Mouse (Mus musculus) 3T3-L1 (cell line): ENCODE results near the gene Eif2ak4.

Source experiments
- DNase-seq: peaks from one replicate; pipeline ENCODE4 v3.0.0-alpha.2; 2015; ENCODE audit warnings: low read depth, low spot score

Eif2ak4 gene

DNA sequence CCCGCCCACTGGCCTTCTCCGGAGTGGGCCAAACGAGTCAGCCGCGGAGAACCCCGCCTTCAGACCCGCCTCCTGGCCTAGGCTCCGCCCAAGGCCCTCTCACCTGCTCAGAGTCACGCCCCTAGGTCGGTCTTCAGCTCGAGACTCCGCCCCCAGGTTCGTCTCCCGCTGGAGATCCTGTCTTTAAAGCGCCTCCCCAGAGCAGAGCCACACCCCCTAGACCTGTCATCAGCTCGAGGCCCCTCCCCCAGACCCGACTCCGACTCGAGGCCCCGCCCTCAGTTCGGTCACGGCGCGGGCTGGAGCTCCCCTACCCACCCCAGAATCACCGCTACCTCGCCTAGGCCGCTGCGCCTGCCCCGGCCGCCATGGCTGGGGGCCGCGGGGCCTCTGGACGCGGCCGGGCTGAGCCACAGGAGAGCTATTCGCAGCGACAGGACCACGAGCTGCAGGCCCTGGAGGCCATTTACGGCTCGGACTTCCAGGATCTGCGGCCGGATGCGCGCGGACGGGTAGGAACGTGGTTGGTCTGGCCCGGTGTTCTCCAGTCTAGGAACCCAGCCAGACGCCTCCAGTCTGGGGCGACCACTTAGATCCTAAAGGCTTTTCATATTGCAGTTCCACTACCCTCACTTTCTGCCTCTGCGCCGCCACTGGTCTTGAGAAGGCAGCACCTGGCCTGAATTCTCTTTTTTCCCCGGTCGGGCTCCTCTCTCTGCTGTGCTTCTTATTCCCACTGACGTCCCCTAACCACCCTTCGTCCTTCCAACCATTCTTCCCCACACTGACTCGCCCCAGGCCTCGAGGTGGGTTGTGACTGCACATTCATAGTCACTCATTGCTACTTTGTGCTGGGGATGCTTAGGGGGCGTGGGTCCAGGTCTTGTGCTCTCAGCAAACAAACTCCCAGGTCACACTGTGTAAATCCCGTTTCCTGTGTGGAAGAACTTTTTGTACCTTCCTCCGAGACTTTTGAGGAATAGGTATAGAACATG lies at the start of gene Eif2ak4:
Gene Eif2ak4, plus strand, starts transcription at position 278 of the 995 bp plus-strand sequence.
- DNase-seq: peak; percentile 100

DNA sequence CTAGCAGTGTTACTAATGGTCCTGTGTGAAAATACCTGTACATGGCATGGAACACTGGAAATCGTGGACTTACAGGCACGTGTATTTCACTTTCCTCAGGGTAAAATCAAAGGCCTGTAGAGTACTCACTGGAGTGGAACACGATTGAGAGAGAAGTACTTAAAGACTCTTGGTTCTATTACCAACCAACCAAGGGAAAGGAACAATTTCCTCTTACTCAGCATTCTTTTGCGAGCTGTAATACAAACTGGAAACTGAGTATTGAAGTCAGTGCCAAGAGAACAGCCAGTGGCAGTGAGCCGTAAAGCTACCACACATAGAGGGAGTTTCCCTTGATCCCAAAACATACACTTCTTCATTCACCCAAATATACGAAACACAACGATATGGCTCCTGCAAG lies 47.1 kb upstream of the Eif2ak4 start:
- peak; percentile 30 for DNase-seq

DNA sequence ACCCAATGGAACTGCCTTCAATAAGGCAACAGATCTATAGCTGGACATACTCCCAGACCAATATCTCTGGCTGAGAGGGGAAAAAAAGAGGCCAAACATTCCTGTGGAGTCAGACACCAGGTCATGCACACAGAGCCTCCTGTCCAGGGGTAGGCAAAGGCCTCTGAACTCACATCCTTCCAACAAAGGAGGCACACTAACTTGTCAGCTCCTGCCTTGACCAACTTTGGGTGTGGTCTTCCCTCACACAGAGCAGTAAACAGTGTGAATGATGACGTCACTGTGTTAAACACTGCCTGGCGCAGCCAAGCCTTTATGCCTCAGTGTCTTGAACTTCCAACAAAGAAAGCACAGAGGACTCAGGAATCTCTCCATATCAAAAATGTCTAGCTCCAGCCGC lies 44.5 kb upstream of the Eif2ak4 start:
- no peak for DNase-seq

DNA sequence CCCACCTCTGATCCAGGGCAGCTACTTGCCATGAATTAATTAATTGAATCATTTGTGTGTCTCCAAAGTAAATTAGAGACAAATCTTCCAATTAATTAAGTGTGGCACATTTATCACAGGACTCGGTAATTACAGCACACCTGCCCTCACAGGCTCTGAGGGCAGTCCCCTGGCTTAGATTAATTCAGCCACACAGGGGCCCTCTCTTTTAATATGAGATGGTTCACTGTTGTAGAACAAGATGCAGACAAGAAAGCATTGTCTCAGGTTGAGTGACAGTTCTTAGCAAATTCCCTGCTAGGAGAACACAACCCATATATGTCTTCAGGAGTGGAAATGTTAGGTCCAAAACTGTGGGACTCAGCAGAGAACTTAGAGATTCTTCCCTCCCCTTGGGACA lies 42.9 kb upstream of the Eif2ak4 start:
- DNase-seq: no peak

DNA sequence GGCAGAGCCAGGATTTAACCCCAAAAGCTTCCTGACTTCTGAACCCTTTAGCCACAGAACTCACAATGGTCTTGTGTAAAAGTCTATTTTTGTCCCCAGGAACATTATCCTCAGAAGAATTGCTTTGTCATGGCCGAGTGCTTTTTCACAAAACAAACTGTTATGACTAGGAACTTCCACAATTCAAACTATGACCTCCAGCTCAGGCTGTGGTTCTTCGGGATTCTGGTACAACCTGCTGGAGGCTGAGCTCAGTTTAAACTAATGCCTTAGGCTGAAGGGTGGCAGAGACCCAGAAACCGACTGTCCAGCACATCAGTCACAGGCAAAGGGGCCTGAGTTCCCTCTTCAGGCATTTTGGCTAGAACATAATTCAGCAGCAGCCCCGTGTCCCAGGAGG lies 34.9 kb upstream of the Eif2ak4 start:
- DNase-seq: peak; percentile 85

DNA sequence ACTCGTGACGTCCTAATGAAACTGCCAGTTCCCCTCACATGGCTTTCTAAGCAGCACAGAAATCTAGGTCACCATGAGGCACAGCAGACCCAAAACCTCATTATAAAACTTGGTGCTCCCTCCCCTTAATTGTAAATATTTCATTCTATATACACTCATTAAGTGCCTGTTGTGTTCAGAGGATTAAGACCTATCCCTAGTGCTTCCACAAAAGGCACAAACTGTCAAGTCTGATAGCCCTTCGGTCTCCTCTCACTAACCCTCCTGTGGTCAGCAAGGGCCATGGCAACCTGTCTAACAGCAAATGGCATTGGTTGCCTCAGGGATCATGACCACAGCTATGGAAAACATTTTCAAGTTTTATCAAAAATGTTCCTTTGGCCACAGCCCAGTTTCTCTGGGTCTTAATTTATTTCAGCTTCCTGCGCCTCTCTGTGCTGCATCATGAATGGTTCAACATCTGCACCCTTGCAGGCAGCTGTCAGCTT lies 34.5 kb upstream of the Eif2ak4 start:
- DNase-seq: peak; percentile 94

DNA sequence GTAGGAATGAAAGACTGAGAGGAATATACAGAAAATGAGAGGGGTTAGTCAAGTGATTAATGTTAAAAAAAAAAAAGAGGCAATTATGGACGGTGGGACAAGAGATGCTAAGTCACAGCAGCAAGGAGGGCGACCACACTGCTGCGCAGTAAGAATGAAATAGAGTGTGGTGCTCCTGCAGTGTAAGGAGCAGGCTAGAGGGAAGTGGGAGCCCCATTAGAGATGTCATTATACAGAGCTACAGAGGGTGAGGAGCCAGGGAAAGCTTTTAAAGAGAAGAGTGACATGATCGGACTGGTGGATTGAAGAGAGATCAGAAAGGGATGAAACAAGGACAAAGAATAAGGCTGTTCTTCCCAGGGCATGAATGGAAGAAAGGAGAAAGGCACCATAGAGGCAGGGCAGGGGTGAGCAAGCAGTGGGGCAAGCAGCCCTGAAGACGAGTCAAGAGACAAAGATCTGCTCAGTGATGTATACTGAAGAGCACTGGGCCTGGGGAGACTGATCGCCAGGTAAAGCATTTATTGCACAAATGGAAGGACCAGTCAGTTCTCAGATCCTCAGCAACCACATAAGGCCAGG lies 33.2 kb upstream of the Eif2ak4 start:
- DNase-seq: no peak

DNA sequence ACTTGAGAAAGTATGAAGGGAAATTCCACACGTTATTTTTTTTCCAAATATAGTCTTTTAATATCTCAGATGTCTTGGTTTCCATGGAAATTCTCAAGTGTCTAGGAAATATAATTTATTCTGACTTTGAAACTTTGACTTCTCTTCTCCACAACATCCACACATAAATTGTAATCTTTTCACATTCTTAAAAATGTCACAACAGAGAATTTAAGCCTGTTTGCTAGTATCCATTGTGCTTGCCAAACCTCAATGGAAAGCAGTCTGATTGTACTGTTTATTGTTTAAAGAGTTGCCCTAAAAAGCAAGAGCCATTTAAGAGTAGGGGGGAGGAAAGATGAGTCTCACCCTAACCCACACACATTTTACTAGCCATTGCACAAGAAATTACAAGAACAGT lies 16.6 kb upstream of the Eif2ak4 start:
- DNase-seq: peak; percentile 69

DNA sequence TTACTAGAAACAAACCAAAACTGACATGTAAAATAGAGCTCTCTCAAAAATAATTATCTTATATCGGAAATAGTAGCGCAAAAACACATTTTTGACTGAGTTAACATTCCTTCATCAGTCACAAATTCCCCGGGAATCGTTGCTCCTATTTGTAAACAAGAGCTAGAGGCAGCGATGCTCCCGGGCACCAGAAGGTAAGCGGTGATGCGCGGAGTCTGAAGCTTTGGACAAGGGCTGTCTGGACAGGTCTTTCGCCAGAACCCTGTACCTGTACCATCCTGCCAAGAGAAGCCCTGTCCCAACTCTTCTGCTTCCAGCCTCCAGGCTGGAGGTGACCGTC lies 15.9 kb upstream of the Eif2ak4 start:
- peak; percentile 40 for DNase-seq

DNA sequence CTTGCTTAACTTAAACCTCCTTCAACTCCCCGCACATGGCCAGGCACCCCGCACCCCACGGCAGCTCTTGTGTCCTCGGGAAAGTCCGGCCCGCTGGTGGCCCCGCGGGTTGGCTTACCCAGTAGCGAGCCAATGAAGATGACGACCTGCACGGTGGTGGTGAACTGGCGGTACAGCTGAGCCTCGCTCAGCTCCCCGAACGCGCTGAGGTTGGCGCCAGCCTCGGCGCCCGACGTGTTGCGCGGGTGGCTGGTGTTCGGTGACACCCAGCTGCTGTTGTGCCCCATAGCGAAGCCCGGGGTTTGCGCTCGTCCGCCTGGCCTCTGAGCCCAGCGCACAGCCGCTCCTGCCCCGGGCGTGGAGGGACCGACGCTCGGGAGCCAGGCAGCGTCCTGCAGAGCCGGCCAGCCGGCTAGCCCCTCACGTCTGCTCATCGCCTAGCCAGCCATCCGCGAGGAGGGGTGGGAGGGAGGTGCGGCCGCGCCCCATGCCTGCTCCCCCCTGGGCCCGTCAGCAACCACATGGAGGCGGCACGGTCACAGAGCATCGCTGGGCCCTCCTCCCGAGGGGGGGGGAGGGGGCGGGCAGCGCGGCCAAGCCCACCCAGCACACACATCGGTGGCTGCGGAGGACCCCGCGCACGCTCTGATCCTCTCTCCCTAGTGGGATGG lies 15.4 kb upstream of the Eif2ak4 start, which contains the start of gene Gpr176:
Gene Gpr176, minus strand, starts transcription at position 519 of the 671 bp plus-strand sequence.
- no peak for DNase-seq

DNA sequence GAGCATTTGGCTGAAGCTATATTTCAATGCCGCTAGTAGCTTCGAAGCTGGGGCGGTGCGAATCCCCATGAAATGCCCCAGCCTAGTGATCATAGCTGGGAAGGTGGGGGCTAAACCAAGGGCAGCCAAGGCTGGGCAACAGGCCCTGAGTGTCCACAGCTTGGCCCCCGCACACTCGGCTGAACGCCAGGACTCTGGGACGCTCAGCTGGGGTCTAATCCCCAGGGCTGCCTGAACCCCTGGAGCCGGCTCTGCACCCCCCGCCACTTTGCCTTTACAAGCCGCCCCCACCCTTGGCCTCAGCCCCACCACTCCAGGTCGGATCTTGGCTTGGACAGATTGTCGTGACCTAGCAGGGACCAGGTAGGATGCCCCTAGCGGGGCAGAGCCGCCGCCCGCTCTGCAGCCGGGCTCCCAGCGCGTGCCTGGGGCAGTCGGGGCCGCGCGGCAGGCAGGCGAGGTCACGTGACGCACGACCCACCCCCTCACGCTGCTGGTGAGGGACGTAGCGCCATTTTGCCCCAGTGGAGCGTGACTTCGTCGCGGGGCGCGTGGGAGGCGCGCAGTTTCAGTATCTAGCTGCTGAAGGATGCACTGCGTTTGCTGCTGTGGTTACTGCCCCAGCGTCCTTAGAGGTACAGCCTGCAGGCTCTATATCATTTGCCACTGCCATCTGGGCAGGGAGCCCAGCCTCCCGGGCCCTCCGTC lies 14.7 kb upstream of the Eif2ak4 start:
- DNase-seq: no peak

DNA sequence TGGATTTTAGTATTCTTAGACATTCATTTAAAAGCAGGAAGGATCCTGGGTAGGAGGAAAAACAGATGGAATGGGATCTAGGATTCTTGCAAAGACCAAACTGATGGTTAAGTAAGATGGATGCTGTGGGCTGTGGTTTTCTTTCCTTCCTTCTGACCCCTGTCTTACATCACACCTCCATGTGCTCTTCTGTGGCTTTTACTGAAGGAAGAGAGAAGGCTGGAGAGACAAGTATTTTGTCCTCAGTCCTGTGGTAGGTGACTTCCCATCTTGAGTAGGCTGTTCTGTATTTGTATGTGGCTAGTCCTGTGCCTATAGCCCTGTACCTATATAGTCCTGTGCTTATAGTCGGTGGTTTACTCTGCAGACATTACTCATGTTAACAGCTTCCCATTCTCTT lies 12.9 kb upstream of the Eif2ak4 start:
- DNase-seq: peak; percentile 52

DNA sequence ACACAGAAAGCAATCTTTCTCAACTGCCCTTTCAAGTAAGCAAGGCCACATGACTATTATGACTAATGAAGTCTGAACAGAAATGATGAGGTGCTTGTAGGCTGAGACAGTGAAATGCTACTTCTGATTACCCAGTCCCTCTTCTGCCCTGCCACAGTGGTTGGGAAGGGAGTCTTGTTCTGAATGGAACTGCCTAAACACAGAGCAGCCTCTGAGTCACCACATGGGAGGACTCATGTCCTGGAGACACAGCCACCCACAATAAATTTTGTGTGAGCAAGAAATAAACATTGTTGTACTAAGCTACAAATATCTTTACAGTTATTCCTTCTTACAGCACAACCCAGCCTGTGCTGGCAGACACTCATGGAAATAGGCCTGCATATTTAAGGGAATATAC lies 12.5 kb upstream of the Eif2ak4 start:
- peak; percentile 61 for DNase-seq

DNA sequence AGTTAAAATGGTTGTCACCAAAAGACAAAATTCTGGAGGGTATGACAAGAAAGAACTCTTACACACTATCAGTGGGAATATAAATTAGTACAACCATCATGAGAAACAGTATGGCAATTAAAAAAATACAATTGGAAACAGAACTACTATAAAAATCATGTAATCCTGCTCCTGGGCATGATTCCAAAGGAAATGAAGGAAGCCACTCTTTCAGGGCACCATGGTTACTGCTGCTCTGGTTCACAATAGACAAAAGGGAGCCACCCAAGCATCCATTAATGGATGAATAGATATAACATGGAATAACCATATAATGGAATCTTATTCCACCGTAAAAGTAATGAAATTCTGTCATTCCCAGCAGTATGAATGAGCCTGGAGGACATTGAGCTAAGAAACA lies 8.7 kb upstream of the Eif2ak4 start:
- no peak for DNase-seq

DNA sequence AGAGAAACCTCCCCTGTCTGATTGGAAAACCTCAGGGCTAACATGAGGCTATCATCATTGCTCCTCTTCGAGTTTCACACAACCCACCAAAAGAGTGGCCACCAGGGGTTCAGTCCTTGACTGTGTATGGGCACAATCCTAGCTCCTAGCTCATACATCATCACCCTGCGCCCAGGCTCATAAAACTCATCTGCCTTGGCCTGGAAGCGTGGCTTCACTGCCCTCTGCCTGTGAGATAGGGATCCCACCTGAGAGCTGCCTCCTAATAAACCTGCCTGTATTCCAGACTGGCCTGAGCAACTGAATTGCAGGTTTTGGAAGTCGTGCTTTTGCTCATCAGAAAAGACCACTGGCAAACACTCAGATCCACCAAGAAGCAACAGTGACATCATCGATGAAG lies 5.0 kb upstream of the Eif2ak4 start:
- no peak for DNase-seq

DNA sequence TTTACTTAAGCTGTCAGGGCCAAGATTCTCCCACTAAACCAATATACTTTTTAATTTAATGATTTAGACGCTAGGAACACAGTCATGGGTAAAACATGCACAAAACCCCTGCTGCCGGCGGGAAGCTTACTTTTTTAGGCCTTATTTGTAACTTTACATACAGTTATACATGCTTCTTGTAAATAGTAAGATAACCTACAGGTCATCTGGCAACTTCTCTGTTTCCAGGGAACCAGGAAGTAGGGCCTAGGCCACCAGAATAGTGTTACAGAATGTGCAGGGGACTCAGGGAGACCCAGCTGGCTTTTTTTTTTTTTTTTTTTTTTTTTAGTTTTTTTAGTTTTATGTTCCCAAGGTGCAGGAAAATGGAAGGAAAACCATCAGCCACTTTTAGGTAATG lies 1.2 kb downstream of the Eif2ak4 start:
- DNase-seq: no peak

DNA sequence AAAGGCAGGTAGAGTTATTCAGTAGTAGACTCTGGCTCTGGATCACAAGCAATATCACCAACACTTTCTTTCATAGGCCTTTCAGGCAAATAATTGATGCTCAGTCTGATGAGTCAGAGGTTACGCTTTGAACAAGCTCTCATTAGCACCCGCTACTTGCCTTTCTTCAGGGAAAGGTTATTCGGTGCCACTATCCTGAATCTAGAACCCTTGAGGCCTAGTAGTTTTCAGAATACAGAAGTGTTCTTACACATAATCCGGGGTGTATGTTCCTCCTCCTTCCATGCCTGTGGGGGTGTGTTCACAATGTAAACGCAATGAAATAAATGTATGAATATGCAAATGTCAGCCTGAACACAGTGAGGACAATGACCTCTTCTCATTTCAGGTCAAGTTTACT lies 1.7 kb downstream of the Eif2ak4 start:
- peak; percentile 29 for DNase-seq

DNA sequence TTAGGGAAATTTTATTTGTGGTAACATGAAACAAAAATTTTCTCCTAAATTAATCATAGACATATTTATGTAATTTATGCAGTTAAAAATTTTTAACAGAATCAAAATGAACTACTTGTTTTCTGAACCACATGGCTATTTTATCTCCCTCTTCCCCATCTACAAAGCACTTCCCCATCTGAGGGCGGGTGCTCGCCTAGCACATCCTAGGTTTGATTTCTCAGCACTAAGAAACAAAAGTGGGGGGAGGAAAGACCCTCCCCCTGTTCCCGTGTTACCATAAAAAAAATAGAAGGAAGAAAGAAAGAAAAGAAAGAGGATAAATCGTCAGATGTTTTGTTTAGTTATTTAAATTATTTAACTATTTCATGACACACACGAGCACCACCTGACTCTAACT lies 2.8 kb downstream of the Eif2ak4 start:
- no peak for DNase-seq

DNA sequence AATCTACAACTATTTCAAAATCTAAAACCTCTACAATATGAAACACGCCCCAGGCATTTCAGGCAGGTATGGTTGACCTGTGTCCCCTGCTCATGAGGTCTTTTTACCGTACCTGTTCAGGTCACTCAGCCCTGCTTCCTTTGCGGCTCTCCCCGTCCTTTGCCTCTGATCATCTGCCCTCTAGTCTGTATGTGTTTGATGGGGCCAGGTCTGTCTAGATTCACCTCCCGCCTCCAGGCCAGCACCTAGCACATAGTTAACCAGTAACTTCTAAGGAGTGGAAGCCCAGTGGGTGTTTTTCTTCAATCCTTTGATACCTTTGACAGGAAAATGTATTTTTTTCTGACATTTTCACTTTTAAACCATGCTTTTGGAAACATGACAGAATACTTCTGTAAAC lies 11.3 kb downstream of the Eif2ak4 start:
- no peak for DNase-seq

DNA sequence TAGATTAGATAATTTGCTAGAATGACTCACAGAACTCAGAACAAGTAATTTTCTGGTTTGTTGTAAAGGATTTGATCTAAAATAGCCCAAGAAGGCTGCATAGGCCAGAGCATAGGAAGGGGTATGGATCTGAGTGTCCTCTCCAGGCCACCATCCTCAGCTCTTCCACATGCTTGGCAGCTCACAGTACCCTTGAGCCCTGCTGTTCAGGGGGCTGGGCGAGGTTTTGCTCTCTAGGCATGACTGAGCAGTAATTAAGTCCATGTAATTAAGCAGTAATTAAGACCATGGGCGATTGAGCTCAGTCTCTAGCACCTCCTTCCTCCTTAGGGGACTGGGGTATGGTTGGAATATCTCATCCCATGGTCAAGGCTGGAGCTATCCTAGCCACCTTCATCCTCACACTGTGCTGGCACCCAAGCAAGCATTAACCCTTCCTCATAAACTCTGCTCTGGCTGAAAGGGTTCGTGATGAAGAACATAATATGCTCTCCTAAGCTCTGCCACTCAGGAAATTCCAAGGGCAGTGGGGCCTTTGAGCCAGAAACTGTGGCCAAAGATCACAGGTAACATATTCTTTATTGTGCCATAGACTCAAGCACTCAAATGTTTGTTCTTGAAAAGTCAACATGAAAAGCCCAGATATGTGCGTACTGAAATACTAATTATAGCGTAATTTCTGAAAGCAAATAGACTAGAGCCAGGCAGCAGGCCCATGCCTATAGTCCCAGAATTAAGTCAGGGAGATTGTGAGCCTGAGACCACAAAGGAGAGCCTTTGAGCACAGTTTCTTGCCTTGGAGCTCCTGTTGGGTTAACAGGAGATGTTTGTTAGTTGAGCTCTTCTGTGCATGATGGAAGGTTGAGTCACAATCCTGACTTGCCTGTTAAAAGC lies 13.7 kb downstream of the Eif2ak4 start:
- DNase-seq: no peak

DNA sequence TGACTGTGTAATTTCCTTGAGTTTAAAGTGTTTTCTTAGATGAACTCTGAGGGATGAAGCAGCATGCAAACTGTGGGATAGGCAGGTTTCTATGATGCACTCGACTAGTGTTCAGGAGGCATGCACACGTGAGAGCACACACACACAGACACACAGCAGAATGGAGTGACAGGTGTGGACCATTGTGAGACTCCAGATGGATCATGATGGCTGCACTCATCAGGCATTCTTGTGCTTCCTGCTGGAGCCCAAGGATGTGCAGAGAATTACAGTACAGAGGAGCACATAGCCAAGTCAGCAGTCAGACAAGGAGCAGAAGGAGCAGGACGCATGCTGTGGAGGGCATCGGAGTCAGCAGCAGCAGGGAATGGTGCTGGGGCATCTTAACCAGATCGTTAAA lies 15.9 kb downstream of the Eif2ak4 start:
- no peak for DNase-seq
